Mouse (Mus musculus) left cerebral cortex, adult 8-10 months (tissue): Measurements from ENCODE around the gene Zfp428. TPM values are rescaled to one million over a fixed set of nuclear protein-coding genes. Genes with fewer than 3 reads are reported as not detected.
A peak's percentile ranks its signal among the peaks of the same experiment; 100 is the strongest.

ENCODE experiments used
- DNase-seq, 2 experiments: peaks; one replicate each; pipeline ENCODE4 v3.0.0; 2022; ENCODE audit warnings: low spot score in 2 of 2
- total RNA-seq, 4 experiments: library from RNA; stranded (reverse); gene quantifications; 2 replicates each; pipeline ENCODE4 v1.2.4; 2022

Zfp428 gene
- 10 to 100 TPM; 42.8 to 45.4 (median 44.1) TPM for total RNA-seq

GRCm38 (mm10) chr7:24506838-24507725, at the start of gene Zfp428:
Gene Zfp428, plus strand, starts transcription at chr7:24507006.
- peak; percentile 72 to 79 for DNase-seq

- DNase-seq, result no peak
These were observed 49.0 kb upstream of the Zfp428 start for GRCm38 (mm10) chr7:24457726-24458370.

GRCm38 (mm10) chr7:24459440-24459839, 47.4 kb upstream of the Zfp428 start:
- DNase-seq, result no peak

GRCm38 (mm10) chr7:24459843-24460242, 47.0 kb upstream of the Zfp428 start:
- no peak for DNase-seq

GRCm38 (mm10) chr7:24461376-24462051, 45.3 kb upstream of the Zfp428 start:
- DNase-seq, result no peak

GRCm38 (mm10) chr7:24462388-24463319, 44.2 kb upstream of the Zfp428 start, which contains the start of gene Plaur:
Gene Plaur, plus strand, starts transcription at chr7:24462484.
- DNase-seq, result no peak

- DNase-seq, result no peak
These were observed 40.0 kb upstream of the Zfp428 start for GRCm38 (mm10) chr7:24466835-24467234.

GRCm38 (mm10) chr7:24467886-24468285, 38.9 kb upstream of the Zfp428 start:
- no peak for DNase-seq

GRCm38 (mm10) chr7:24469126-24469525, 37.7 kb upstream of the Zfp428 start:
- no peak for DNase-seq

GRCm38 (mm10) chr7:24470356-24470755, 36.5 kb upstream of the Zfp428 start:
- DNase-seq, result no peak

- DNase-seq, result no peak
These were observed 34.4 kb upstream of the Zfp428 start for GRCm38 (mm10) chr7:24472442-24472841.

GRCm38 (mm10) chr7:24472937-24473336, 33.9 kb upstream of the Zfp428 start:
- DNase-seq, result no peak

- no peak for DNase-seq
These were observed 32.8 kb upstream of the Zfp428 start for GRCm38 (mm10) chr7:24473913-24474529.

GRCm38 (mm10) chr7:24474811-24475506, 31.8 kb upstream of the Zfp428 start:
- DNase-seq, result no peak

- DNase-seq, result no peak
These were observed 30.5 kb upstream of the Zfp428 start for GRCm38 (mm10) chr7:24476338-24476737.

GRCm38 (mm10) chr7:24476856-24477255, 29.9 kb upstream of the Zfp428 start:
- no peak for DNase-seq

- no peak for DNase-seq
These were observed 27.9 kb upstream of the Zfp428 start for GRCm38 (mm10) chr7:24478911-24479310.

GRCm38 (mm10) chr7:24479685-24480084, 27.1 kb upstream of the Zfp428 start:
- DNase-seq, result no peak

GRCm38 (mm10) chr7:24480121-24480941, 26.5 kb upstream of the Zfp428 start:
- DNase-seq, result peak in 1 of 2 experiments; percentile 77
